Mouse (Mus musculus): Measurements from ENCODE around the gene Hrasls5. TPM values are rescaled to one million over a fixed set of nuclear protein-coding genes. Genes with fewer than 3 reads are reported as not detected.

The Hrasls5 gene
- polyA plus RNA-seq, 1 experiment from 2014 or later = not detected

- H3K9ac ChIP-seq (replicated peaks) = no peak overlapping the region
- no peak overlapping the region for H3K4me3 ChIP-seq (replicated peaks)
- H3K9me3 ChIP-seq = no peaks in the 10 kb centered on the region
- no peaks in the 10 kb centered on the region for H3K27me3 ChIP-seq
- no peaks in the 10 kb centered on the region for H3K4me1 ChIP-seq (replicated peaks)
- H3K4me2 ChIP-seq = no peak overlapping the region
- no peaks in the 10 kb centered on the region for H3K36me3 ChIP-seq
- WGBS = 88% methylated on average over 1 of the region's 1 CpGs
- H3K27ac ChIP-seq = no peak overlapping the region
- no peak for ATAC-seq (ENCODE audit: insufficient number of reproducible peaks, insufficient read depth, low FRiP score, low TSS enrichment, low read depth)
Observed at GRCm38 (mm10) chr19:7687988-7688387, 75.6 kb downstream of the Hrasls5 start.

Other genes with a start within 250 kb of the Hrasls5 start
- 41.2 and 45.1 TPM in 2 replicates for gene Spindoc, start 229.5 kb upstream of the Hrasls5 start, polyA plus RNA-seq (2016; fragmentation: Nextera tagmentation; extraction: Ambion mirVana)
- 11.0 and 12.0 TPM in 2 replicates for gene 2700081O15Rik, start 194.9 kb upstream of the Hrasls5 start, polyA plus RNA-seq (2016; fragmentation: Nextera tagmentation; extraction: Ambion mirVana)
- 99.6 and 105 TPM in 2 replicates for gene Rtn3, start 129.3 kb upstream of the Hrasls5 start, polyA plus RNA-seq (2016; fragmentation: Nextera tagmentation; extraction: Ambion mirVana)
- gene Atl3, start 118.5 kb upstream of the Hrasls5 start, polyA plus RNA-seq (2016; fragmentation: Nextera tagmentation; extraction: Ambion mirVana) = 10.8 and 11.9 TPM in 2 replicates
- 6.7 and 7.4 TPM in 2 replicates for gene Pla2g16, start 55.1 kb upstream of the Hrasls5 start, polyA plus RNA-seq (2016; fragmentation: Nextera tagmentation; extraction: Ambion mirVana)
- gene Lgals12, start 5.3 kb upstream of the Hrasls5 start, polyA plus RNA-seq (2016; fragmentation: Nextera tagmentation; extraction: Ambion mirVana) = 0.37 and 0.44 TPM in 2 replicates
- not detected in 2 replicates for gene Slc22a19, start 98.8 kb downstream of the Hrasls5 start, polyA plus RNA-seq (2016; fragmentation: Nextera tagmentation; extraction: Ambion mirVana)
- not detected in 2 replicates for gene Slc22a26, start 190.1 kb downstream of the Hrasls5 start, polyA plus RNA-seq (2016; fragmentation: Nextera tagmentation; extraction: Ambion mirVana)